In the genomic region with DNA sequence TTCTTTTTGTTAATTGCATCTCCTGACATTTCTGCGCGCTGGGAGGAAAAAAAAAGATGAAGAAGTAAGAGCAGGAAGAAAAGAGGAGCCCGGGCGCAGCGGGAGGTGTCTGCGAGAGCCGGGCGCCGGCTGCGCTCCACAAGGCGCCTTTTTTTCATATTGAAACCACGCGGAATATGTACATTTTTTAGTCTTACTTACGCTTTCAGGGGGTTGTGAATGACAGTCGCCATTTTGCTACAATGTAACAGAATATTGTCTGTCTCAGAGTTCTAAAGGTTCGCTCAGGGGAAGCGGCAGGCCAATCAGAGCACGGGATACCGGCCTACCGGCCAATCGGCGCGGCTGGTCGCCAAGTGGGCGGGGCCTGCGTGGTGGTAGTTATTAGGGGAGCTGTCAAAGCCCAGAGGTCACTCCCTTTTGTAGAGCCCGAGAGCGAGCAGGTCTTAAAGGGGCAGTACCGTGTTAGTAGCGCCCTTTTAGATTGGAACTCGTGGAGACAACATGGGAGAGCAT, we compare ENCODE assay signal across 8 mouse cellular contexts. TPM values are rescaled to one million over a fixed set of nuclear protein-coding genes. Genes with fewer than 3 reads are reported as not detected.
DNase-seq lines count a peak whose midpoint lies in the region; ATAC-seq lines count a peak whose summit lies in the region.

TSS of gene Dpf3 (minus strand) at position 241 of the 516 bp plus-strand sequence.

- no peaks in the 10 kb centered on the region; the same call in 1 of the 2 replicates for H3K27me3 ChIP-seq in hindbrain, embryonic 12.5 days

- H3K9me3 ChIP-seq in hindbrain, embryonic 12.5 days (replicated peaks), result peaks cover 7% of the 10 kb centered on the region

- peak; percentile 99 for DNase-seq in Muller cell, postnatal 12 days (ENCODE audit: inconsistent ontology term)
- DNase-seq in cerebellum, adult 9-11 months, result peak; percentile 100
- peak; percentile 90 to 96 for DNase-seq in frontal cortex, adult 2 months (ENCODE audit: extremely low spot score in 1 of 2, low spot score in 1 of 2)
- DNase-seq in layer of hippocampus, postnatal 14 days (ENCODE audit: low spot score in 2 of 2), result peak; percentile 96 to 98
- peak; percentile 100 for DNase-seq in lung, postnatal 14 days
- DNase-seq in retina, adult 2 months (ENCODE audit: low read depth, low spot score), result peak; percentile 91
- DNase-seq in thymus, postnatal 36 days, result peak; percentile 84 to 87

- ATAC-seq in hindbrain, embryonic 12.5 days (ENCODE audit: low FRiP score), result peak; percentile 93

- H3K36me3 ChIP-seq in hindbrain, embryonic 12.5 days, result no peaks in the 10 kb centered on the region

- H3K4me1 ChIP-seq in hindbrain, embryonic 12.5 days, result peaks cover 19% of the 10 kb centered on the region

- H3K4me3 ChIP-seq in hindbrain, embryonic 12.5 days, result peak within 1 kb of the TSS; percentile 75

- WGBS in hindbrain, embryonic 12.5 days, result 0% methylated on average over 31 of the region's 31 CpGs

- peak within 1 kb of the TSS; percentile 89 for H3K27ac ChIP-seq in hindbrain, embryonic 12.5 days

- H3K4me2 ChIP-seq in hindbrain, embryonic 12.5 days (replicated peaks), result peak within 1 kb of the TSS; percentile 92

- H3K9ac ChIP-seq in hindbrain, embryonic 12.5 days, result peak within 1 kb of the TSS; percentile 77

RNA-seq across cellular contexts. Expression of gene Dpf3, which starts in this region (rescaled TPM):
- 5.9 and 7.3 TPM in 2 replicates for polyA plus RNA-seq in frontal cortex, adult 2 months (2012; rRNA removed)
- polyA plus RNA-seq in hindbrain, embryonic 12.5 days (2016; fragmentation: Nextera tagmentation; extraction: Ambion mirVana), result 18.0 and 21.6 TPM in 2 replicates
- total RNA-seq in layer of hippocampus, postnatal 14 days (2021), result 10 to 100 TPM; 26.4 to 27.8 TPM

Comparison
In these comparisons a context has a peak if more than half of its experiments do, and no peak if none do; other contexts are left out.
1. Peak in every context shown above with its lines: DNase-seq, ATAC-seq, H3K4me3 ChIP-seq and H3K27ac ChIP-seq.